Mouse (Mus musculus) ovary, adult 10 weeks (tissue): ENCODE results near the gene Ssbp2. TPM values are rescaled to one million over a fixed set of nuclear protein-coding genes. Genes with fewer than 3 reads are reported as not detected.

Experiments
- polyA plus RNA-seq: library from polyadenylated mRNA; stranded (reverse); fragments of 350-450 nt; fragmentation: Illumina TruSeq; extraction: RNeasy Lipid Tissue Mini Kit (QIAGEN cat#74804); gene quantifications from one replicate; pipeline ENCODE4 v1.2.3, GENCODE M21; 2014

The Ssbp2 gene
- polyA plus RNA-seq, result 39.4 TPM

GRCm38 (mm10) chr13:91459896-91460620, at the start of gene Ssbp2:
Ssbp2 (plus strand) TSS chr13:91460283.

GRCm38 (mm10) chr13:91741280-91742047, 281.4 kb downstream of the Ssbp2 start, which contains the start of gene Acot12:
Acot12 (plus strand) TSS chr13:91741512.

Other genes with a start within 250 kb of the Ssbp2 start
- 30.9 TPM for gene Atg10, start 236.3 kb upstream of the Ssbp2 start, polyA plus RNA-seq